Mouse (Mus musculus) B cell, adult 2 months (primary cell): ENCODE data around the gene Ern1.
"Not testable (repeated sequence)": the region's sequence is repeated elsewhere in the genome, so short reads cannot be mapped to it uniquely, and the experiment has no call there.

Source experiments
- DNase-seq, 2 experiments: peaks; one replicate each; pipeline ENCODE4 v3.0.0; 2022

The Ern1 gene

GRCm38 (mm10) chr11:106480530-106480885, 7.1 kb downstream of the Ern1 start:
- DNase-seq, result no peak

GRCm38 (mm10) chr11:106479619-106480529, 7.8 kb downstream of the Ern1 start:
- DNase-seq, result no peak

GRCm38 (mm10) chr11:106478745-106479144, 8.9 kb downstream of the Ern1 start:
- DNase-seq, result no peak

DNA sequence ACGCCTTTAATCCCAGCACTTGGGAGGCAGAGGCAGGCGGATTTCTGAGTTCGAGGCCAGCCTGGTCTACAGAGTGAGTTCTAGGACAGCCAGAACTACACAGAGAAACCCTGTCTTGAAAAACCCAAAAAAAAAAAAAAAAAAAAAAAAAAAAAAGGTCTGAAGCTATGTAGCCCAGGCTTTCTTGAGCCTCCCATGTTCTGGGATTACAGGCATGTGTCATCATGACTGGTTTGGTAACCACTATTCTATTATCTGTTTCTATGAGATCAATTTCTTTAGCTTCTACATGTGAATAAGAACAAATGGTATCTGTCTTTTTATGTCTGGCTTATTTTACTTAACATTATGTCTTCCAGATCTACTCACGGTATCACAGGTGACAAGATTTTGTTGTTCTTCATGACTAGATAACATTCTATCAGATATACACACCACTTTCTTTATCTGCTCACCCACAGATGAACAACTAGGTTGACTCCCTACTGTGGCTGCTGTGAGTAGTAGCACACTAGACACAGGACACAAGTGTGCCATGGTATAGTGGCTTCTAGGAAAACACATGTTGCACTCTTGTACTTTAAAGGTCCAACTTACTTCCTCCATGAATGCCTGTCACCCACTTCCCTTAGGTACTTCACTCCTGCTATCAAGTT, 10.0 kb downstream of the Ern1 start:
- no peak for DNase-seq

GRCm38 (mm10) chr11:106475309-106475708, 12.3 kb downstream of the Ern1 start:
- no peak for DNase-seq

GRCm38 (mm10) chr11:106471629-106472028, 16.0 kb downstream of the Ern1 start:
- no peak for DNase-seq

DNA sequence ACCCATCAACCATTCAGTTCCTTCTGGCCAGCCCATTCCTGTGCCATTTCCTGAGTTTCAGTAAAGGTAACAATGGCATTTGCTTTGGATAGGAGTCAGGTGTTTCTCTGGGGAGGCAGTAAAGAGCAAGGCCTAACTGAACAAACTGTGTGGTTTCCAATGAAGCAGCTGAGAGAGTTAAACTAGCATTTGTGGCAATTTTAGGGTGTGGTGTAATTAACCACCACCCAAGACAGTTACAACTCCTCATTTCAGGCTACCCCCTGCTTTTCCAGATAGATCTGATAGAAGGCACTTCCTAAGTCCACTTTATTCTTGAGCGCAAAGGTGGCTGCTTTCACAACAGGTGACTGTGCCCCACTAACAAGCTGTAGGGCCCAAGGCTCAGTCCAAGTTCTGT, 19.1 kb downstream of the Ern1 start:
- DNase-seq, result no peak

GRCm38 (mm10) chr11:106465932-106466331, 21.7 kb downstream of the Ern1 start:
- DNase-seq, result no peak

DNA sequence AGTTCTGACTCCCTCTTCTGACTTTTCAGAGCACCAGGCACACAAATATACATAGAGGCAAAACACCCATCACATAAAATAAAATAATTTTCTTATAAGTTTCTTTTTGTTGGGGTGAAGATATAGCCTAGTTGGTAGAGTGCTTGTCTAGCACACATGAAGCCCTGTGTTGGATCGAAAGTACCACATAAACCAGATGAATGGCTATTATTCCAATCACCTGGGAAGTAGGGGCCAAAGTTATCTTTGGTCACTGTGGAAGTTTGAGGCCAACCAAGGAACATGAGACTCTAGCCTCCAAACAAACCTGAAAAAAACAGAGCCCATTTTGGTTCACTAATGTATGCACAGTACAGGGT, 22.1 kb downstream of the Ern1 start:
- no peak for DNase-seq

DNA sequence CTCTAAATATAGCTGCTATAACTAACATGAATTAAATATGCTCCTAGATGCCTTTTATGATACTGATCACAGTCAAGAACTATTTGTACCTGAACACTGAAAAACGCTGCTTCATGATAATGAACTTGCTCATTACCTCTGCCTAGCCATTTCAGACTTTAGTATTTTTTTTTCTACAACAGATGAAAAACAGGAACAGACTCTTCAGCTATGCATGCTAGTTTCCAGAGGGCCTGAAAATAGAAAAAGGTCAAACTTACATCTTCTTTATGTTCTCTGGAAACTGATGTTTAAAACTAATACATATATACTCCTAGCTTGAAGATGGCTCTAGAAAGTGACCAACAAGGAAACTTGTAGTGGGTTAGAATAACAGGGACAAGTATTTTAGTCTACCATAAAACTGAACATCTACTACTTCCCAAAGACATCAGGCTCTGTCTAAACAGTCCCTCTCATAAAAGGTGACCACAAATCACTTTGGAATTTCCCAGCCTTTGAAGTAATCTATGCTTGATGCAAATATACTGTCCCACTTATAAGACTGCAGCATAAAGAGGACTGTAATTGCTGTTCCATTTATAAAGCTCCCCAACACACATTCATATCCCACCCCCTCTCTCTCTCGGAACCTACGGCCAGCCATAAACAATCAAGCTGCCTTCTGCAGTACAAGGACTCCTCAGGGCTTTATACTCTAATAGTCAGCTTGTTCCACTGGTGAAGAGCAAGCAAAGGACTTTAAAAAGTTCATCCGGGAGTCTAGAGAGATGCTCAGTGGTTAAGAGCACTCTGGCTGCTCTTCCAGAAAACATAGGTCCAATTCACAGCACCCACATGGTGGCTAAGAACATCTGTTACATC, 22.7 kb downstream of the Ern1 start:
- DNase-seq, result no peak

GRCm38 (mm10) chr11:106463845-106464244, 23.8 kb downstream of the Ern1 start:
- no peak for DNase-seq

DNA sequence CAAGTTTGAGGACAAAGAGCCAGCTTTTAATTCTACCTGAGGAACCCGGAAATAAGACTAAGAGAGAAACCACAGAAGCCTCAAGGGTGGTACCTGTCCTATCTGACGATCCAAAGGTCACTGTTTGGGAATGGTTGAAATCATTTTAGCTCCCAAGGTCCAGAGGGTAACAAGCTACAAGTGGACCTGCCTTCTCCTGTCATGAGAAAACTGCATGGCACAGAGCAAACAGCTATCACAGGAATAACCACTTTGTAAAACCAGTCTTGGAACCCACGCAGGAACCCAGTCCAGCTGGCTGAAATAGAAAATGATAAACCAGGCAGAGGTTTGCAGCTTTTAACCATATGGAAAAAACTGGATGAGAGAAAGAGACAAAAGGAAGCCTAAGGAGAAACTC, 25.3 kb downstream of the Ern1 start:
- no peak for DNase-seq

- DNase-seq, result no peak
Measured at GRCm38 (mm10) chr11:106461145-106461932, 26.3 kb downstream of the Ern1 start.

GRCm38 (mm10) chr11:106460671-106461070, 27.0 kb downstream of the Ern1 start:
- no peak for DNase-seq

DNA sequence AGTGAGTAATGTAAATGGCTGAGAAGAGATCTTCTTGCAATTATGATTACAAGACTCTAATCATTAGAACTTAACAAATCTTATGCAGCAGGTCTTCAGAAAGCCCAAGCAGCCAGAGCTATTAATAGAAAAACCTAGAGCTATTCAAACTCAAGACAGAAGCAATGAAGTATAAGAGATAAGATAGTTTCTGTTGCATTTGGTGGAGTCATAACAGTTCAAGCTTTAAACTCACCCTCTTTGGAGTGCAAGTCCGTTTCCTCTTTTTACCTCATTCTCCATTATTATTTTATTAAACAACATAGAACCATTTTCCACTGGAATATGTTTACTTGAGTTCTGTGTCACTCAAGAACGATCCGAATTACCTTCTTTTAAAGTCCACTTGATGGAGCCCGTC, 29.1 kb downstream of the Ern1 start:
- no peak for DNase-seq

GRCm38 (mm10) chr11:106443646-106444045, 44.0 kb downstream of the Ern1 start:
- DNase-seq, result no peak

DNA sequence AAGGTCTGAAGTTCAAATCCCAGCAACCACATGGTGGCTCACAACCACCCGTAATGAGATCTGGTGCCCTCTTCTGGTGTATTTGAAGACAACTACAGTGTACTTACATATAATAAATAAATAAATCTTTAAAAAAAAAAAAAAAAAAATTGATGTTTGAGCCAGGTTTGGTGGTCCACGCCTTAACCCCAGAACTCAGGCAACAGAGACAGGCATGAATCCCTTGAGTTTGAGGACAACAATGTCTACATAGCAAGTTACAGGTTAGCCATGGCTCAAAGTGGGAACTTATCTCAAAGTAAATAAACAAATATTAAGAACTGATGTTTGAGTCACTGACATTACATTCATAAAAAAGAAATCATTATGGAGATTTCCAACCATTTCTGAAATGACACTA, 45.1 kb downstream of the Ern1 start:
- not testable (repeated sequence) for DNase-seq

GRCm38 (mm10) chr11:106440318-106440717, 47.3 kb downstream of the Ern1 start:
- DNase-seq, result no peak

DNA sequence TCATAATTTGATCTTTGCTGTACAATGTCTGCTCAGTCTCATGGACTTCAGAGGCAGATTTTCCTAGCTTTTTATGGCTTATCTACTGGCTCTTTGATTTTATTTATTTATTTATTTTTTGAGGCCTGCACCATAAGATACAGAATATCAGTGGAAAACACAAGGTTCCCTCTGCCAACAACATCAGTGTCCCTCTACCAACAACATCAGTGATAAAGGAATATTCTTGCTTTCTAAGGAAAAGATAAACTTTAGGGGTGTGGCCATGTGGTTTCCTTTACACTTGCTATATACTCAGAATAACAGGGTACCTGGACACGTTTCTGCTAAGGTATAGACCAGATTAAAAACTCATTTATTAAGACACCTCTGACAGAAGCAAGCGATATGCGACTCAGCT, 48.3 kb downstream of the Ern1 start:
- DNase-seq, result no peak

- DNase-seq, result no peak
Measured at GRCm38 (mm10) chr11:106438524-106439177, 49.0 kb downstream of the Ern1 start.

DNA sequence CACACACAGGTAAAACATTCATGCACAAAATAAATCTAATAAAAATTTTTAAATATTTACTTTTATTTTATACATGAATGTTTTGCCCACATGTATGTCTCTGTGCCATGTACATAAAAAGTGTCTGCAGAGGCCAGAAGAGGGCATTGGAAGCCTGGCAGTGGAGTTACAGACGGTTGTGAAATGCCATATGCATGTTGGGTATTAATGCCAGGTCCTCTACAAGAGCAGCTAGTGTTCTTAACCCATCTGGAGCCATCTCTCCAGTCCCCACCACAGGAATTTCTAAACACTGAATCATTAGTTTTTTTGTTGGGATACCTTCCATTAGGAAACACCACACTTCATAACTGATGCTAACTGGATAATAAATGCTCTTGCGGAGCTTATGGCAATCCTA, 50.1 kb downstream of the Ern1 start:
- DNase-seq, result no peak

DNA sequence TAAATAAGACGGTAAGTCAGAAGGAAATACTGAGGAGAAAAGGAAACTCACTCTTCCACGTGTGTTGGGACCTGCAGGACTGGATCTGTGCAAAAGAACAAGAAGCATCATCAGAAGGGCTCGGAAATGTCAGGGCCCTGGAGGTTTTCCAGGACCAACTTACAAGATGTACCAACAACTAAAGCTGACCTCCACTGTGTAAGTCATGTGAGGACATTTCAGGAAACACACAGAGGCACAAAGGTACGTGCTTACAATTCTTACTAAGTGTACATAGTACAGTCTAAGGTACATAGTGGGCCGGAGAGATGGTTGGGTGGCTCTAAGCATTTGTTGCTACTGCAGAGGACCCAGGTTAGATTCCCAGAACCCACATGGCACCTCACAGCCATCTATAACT, 50.6 kb downstream of the Ern1 start:
- no peak for DNase-seq
